In the genomic region with DNA sequence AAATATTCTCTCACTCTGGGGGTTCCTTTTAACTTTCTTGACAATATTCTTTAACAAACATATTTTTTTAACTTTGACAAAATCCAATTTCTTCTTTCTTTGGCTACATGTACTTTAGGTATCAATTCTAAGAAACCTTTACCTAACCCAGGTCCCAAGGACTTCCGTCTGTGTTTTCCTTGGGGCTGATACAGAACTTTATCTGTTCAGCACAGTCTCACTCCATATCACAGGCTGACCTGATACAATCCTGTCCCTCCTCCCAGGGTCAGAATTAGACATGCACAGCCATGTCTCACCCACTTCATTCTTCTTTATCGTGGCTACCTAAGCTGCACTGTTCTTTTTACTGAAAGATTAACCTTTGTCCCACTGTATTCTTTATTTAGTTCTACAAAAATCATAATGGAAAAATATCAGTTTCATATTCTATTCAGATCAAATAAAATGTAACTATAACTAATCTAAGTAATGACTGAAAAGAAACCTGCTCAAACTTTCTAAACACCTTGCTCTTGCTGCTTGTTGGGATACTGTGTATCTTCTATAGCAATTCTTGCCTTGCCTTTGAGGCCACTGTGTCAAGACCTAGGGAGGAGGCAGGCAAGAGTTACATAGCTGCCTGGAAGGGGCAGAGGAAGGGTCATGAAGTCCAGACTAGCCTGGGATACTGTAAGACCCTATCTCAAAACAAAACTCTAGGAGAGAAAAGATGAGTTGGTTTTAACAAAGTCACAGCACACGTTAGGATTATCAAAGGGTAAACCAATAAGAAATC, we compare ENCODE assay signal across 27 mouse cellular contexts. TPM values are rescaled to one million over a fixed set of nuclear protein-coding genes. Genes with fewer than 3 reads are reported as not detected.
DNase-seq lines count a peak whose midpoint lies in the region; ATAC-seq and TF ChIP-seq lines count a peak whose summit lies in the region.
"Had no signal": no experiment of that assay in that cellular context is flagged by ENCODE, and none has a peak within 500 bp of the region (broad histone marks: within the 10 kb centered on the region; RNA-seq: fewer than 3 reads in every experiment).

No protein-coding gene starts in this region.

- H3K4me1 ChIP-seq in MEL (ENCODE audit: control insufficient read depth in 1 of 2, insufficient read depth in 2 of 2, low read length in 2 of 2), result peaks cover 18 to 22% of the 10 kb centered on the region in 2 experiments
- peaks cover 16% of the 10 kb centered on the region for H3K4me1 ChIP-seq in liver, embryonic 16.5 days (ENCODE audit: control insufficient read depth, low read depth, low read length)
- H3K4me1 ChIP-seq: embryonic facial prominence, embryonic 13.5 days; forebrain, embryonic 15.5 days; hindbrain, embryonic 13.5 days; midbrain, embryonic 12.5 days had no signal

- no peaks in the 10 kb centered on the region for H3K79me2 ChIP-seq in MEL (ENCODE audit: control insufficient read depth, insufficient read depth, low read length, poor library complexity)

- no peaks in the 10 kb centered on the region for H3K27me3 ChIP-seq in MEL (ENCODE audit: control insufficient read depth in 1 of 2, insufficient read depth in 2 of 2, low read length in 2 of 2)
- H3K27me3 ChIP-seq in liver, embryonic 16.5 days (ENCODE audit: control insufficient read depth, insufficient read depth, low read depth, low read length), result no peaks in the 10 kb centered on the region
- H3K27me3 ChIP-seq: CH12.LX; embryonic facial prominence, embryonic 13.5 days; forebrain, embryonic 15.5 days; heart, embryonic 13.5 days; hindbrain, embryonic 13.5 days; midbrain, embryonic 12.5 days had no signal

- peak overlapping the region; percentile 90 for H3K27ac ChIP-seq in MEL (ENCODE audit: control insufficient read depth, low read depth, low read length)
- peak overlapping the region; percentile 87 for H3K27ac ChIP-seq in liver, embryonic 16.5 days (ENCODE audit: low read length)
- H3K27ac ChIP-seq: embryonic facial prominence, embryonic 13.5 days; forebrain, embryonic 15.5 days; heart, embryonic 13.5 days; hindbrain, embryonic 13.5 days; midbrain, embryonic 12.5 days had no signal

- no peak for TF ChIP-seq RAD21 in MEL (IDR thresholded peaks at IDR 0.05; ENCODE audit: low read depth, low read length)

- H3K9me3 ChIP-seq in MEL (replicated peaks; ENCODE audit: insufficient read depth, low read length), result no peaks in the 10 kb centered on the region
- H3K9me3 ChIP-seq in liver, embryonic 16.5 days (replicated peaks; ENCODE audit: control insufficient read depth, low read length), result no peaks in the 10 kb centered on the region
- H3K9me3 ChIP-seq: embryonic facial prominence, embryonic 13.5 days; forebrain, embryonic 15.5 days; heart, embryonic 13.5 days; hindbrain, embryonic 13.5 days; midbrain, embryonic 12.5 days had no signal

- WGBS in liver, embryonic 16.5 days (ENCODE audit: insufficient replicate concordance), result 25% methylated on average over 3 of the region's 3 CpGs

- no peak for TF ChIP-seq CTCF in MEL (IDR thresholded peaks at IDR 0.05 in 2 of 3, conservative IDR thresholded peaks at IDR 0.05 in 1 of 3; ENCODE audit: control insufficient read depth in 1 of 3, insufficient read depth in 1 of 3, low read depth in 2 of 3, low read length in 3 of 3, poor library complexity in 1 of 3, severe bottlenecking in 1 of 3)

- H3K36me3 ChIP-seq in MEL (ENCODE audit: control insufficient read depth in 1 of 2, insufficient read depth in 2 of 2, low read length in 2 of 2), result peaks cover 30 to 41% of the 10 kb centered on the region in 2 experiments
- H3K36me3 ChIP-seq in liver, embryonic 16.5 days (ENCODE audit: control insufficient read depth, insufficient read depth), result peaks cover 38% of the 10 kb centered on the region

- peak overlapping the region; percentile 41 for H3K4me2 ChIP-seq in liver, embryonic 16.5 days (ENCODE audit: low read depth, low read length)
- H3K4me2 ChIP-seq: embryonic facial prominence, embryonic 13.5 days; forebrain, embryonic 15.5 days; heart, embryonic 13.5 days; hindbrain, embryonic 13.5 days; midbrain, embryonic 12.5 days had no signal

- no peak overlapping the region for H3K4me3 ChIP-seq in MEL (ENCODE audit: control insufficient read depth in 1 of 2, insufficient read depth in 1 of 2, low read depth in 2 of 2, low read length in 2 of 2)
- H3K4me3 ChIP-seq in liver, embryonic 16.5 days (ENCODE audit: low read depth, low read length), result no peak overlapping the region
- H3K4me3 ChIP-seq: embryonic facial prominence, embryonic 13.5 days; forebrain, embryonic 15.5 days; heart, embryonic 13.5 days; hindbrain, embryonic 13.5 days; midbrain, embryonic 12.5 days had no signal

- 0 out of 2 replicates have a peak overlapping the region, but pooled peaks have one; percentile 35 for H3K9ac ChIP-seq in MEL (ENCODE audit: control insufficient read depth, low read depth, low read length, poor library complexity, severe bottlenecking)
- no peak overlapping the region for H3K9ac ChIP-seq in liver, embryonic 16.5 days (ENCODE audit: low read depth, low read length)
- H3K9ac ChIP-seq: embryonic facial prominence, embryonic 13.5 days; forebrain, embryonic 15.5 days; heart, embryonic 13.5 days; hindbrain, embryonic 13.5 days; midbrain, embryonic 12.5 days had no signal

- peak; percentile 100 for ATAC-seq in liver, embryonic 16.5 days (ENCODE audit: low read depth)
- ATAC-seq: activated CD4-positive, CD25-positive, alpha-beta regulatory T cell, adult 4 months; forebrain, embryonic 15.5 days had no signal

- peak; percentile 91 to 96 for TF ChIP-seq EP300 in MEL (IDR thresholded peaks at IDR 0.05; ENCODE audit: low read depth in 1 of 2, low read length in 2 of 2)

- DNase-seq in MEL (ENCODE audit: low read depth, low spot score), result peak; percentile 71
- peak; percentile 74 for DNase-seq in c-Kit-positive CD71-positive TER-119-negative erythroid progenitor cells, embryonic 14.5 days (ENCODE audit: low read depth)
- DNase-seq in liver, result peak; percentile 61
- no peak for DNase-seq in spleen, postnatal 14 days (ENCODE audit: low spot score in 2 of 2)
- DNase-seq in testis, postnatal 14 days (ENCODE audit: low spot score), result no peak
- no peak for DNase-seq in heart, postnatal 4 days
- DNase-seq: adrenal gland, postnatal 10 days; B cell, adult 2 months; cerebellum, adult 11 months; cerebellum, postnatal 10 days; heart, postnatal 14 days; kidney, adult 2 months; kidney, postnatal 10 days; lung, adult 18-20 months; lung, postnatal 10 days; spleen, adult 18-20 months; thymus, adult 18-20 months; thymus, postnatal 4 days had no signal

- TF ChIP-seq POLR2A in MEL (IDR thresholded peaks at IDR 0.05; ENCODE audit: control insufficient read depth in 1 of 2, insufficient read depth in 1 of 2, low read depth in 1 of 2, low read length in 2 of 2, poor library complexity in 1 of 2), result no peak

TF ChIP-seq in MEL, 35 proteins besides CTCF, POLR2A, EP300 and RAD21 (continues in another document):
- no peak for TF ChIP-seq POLR2AphosphoS5 (IDR thresholded peaks at IDR 0.05; ENCODE audit: borderline replicate concordance, low read depth, low read length)
- TF ChIP-seq MAZ (IDR thresholded peaks at IDR 0.05; ENCODE audit: low read depth, low read length), result no peak
- no peak for TF ChIP-seq MEF2A (IDR thresholded peaks at IDR 0.05; ENCODE audit: extremely low read depth, insufficient replicate concordance, low read depth, low read length, poor library complexity, severe bottlenecking)
- TF ChIP-seq SIN3A (IDR thresholded peaks at IDR 0.05; ENCODE audit: low read length), result peak; percentile 40
- no peak for TF ChIP-seq JUND (IDR thresholded peaks at IDR 0.05; ENCODE audit: low read depth, low read length)
- TF ChIP-seq E2F4 (IDR thresholded peaks at IDR 0.05; ENCODE audit: borderline replicate concordance, low read depth, low read length), result no peak
- TF ChIP-seq MAFK (IDR thresholded peaks at IDR 0.05; ENCODE audit: borderline replicate concordance, low read depth, low read length), result no peak; the same call in 1 of the 2 replicates
- peak; percentile 98 for TF ChIP-seq TCF12 (IDR thresholded peaks at IDR 0.05; ENCODE audit: low read depth, low read length)
- TF ChIP-seq ZMIZ1 (IDR thresholded peaks at IDR 0.05; ENCODE audit: low read depth, low read length), result no peak
- no peak for TF ChIP-seq POLR2AphosphoS2 (IDR thresholded peaks at IDR 0.05; ENCODE audit: low read length)
- TF ChIP-seq ZNF384 (IDR thresholded peaks at IDR 0.05; ENCODE audit: low read depth, low read length), result no peak; the same call in 1 of the 2 replicates
- peak; percentile 90 for TF ChIP-seq TAL1 (IDR thresholded peaks at IDR 0.05; ENCODE audit: low read length)
- TF ChIP-seq RCOR1 (IDR thresholded peaks at IDR 0.05; ENCODE audit: low read depth, low read length), result peak; percentile 80
- no peak for TF ChIP-seq UBTF (IDR thresholded peaks at IDR 0.05; ENCODE audit: borderline replicate concordance, insufficient read depth, low read depth, low read length)
- no peak for TF ChIP-seq KAT2A (conservative IDR thresholded peaks at IDR 0.05; ENCODE audit: low read depth, low read length)
- no peak for TF ChIP-seq NRF1 (IDR thresholded peaks at IDR 0.05; ENCODE audit: insufficient read depth, low read depth, low read length, poor library complexity, severe bottlenecking)
- TF ChIP-seq SMC3 (IDR thresholded peaks at IDR 0.05; ENCODE audit: low read depth, low read length), result no peak
- TF ChIP-seq TBP (IDR thresholded peaks at IDR 0.05; ENCODE audit: low read depth, low read length), result no peak
- TF ChIP-seq GATA1 (IDR thresholded peaks at IDR 0.05; ENCODE audit: low read depth, low read length), result peak; percentile 98
- TF ChIP-seq NELFE (IDR thresholded peaks at IDR 0.05; ENCODE audit: low read depth, low read length), result no peak
- TF ChIP-seq USF1 (IDR thresholded peaks at IDR 0.05; ENCODE audit: low read depth, low read length), result no peak
- no peak for TF ChIP-seq GABPA (IDR thresholded peaks at IDR 0.05; ENCODE audit: low read depth, low read length)
- no peak for TF ChIP-seq ZC3H11A (IDR thresholded peaks at IDR 0.05; ENCODE audit: low read depth, low read length)
- TF ChIP-seq ETS1 (IDR thresholded peaks at IDR 0.05; ENCODE audit: low read depth, low read length), result peak; percentile 87
- TF ChIP-seq MYB (IDR thresholded peaks at IDR 0.05; ENCODE audit: low read depth, low read length), result no peak

RNA-seq across cellular contexts. Expression of gene Lrtm2, which starts 30.5 kb away (rescaled TPM):
- not detected in 2 replicates for total RNA-seq in MEL (2012; rRNA removed)
- not detected for polyA plus RNA-seq in MEL (2012; ENCODE audit: insufficient read depth in 1 of 2, insufficient read length in 2 of 2, low read depth in 1 of 2, low replicate concordance in 2 of 2, missing spikeins in 1 of 2)
- not detected in 2 replicates for polyA plus RNA-seq in liver, embryonic 16.5 days (2015; fragmentation: Nextera tagmentation; extraction: Ambion mirVana)
- total RNA-seq in heart, postnatal 4 days (2021), result under 1 TPM; 0.09 to 0.79 TPM
- total RNA-seq: CH12.LX had no signal
- polyA plus RNA-seq: activated CD4-positive, CD25-positive, alpha-beta regulatory T cell, adult 4 months; embryonic facial prominence, embryonic 13.5 days; limb, embryonic 11.5 days had no signal

RNA-seq across cellular contexts. Expression of gene Adipor2, which starts 56.4 kb away (rescaled TPM):
- total RNA-seq in MEL (2012; rRNA removed), result 37.9 and 41.3 TPM in 2 replicates
- polyA plus RNA-seq in MEL (2012; ENCODE audit: insufficient read depth in 1 of 2, insufficient read length in 2 of 2, low read depth in 1 of 2, low replicate concordance in 2 of 2, missing spikeins in 1 of 2), result 10 to 100 TPM in 1 of 2 experiments, not detected in 1; 37.6 TPM
- 29.4 and 35.2 TPM in 2 replicates for polyA plus RNA-seq in liver, embryonic 16.5 days (2015; fragmentation: Nextera tagmentation; extraction: Ambion mirVana)
- total RNA-seq in heart, postnatal 4 days (2021), result 10 to 100 TPM; 55.5 to 55.7 TPM

Comparison
In these comparisons a context has a peak if more than half of its experiments do, and no peak if none do; other contexts are left out.
1. DNase-seq: peak in MEL (single experiment), c-Kit-positive CD71-positive TER-119-negative erythroid progenitor cells, embryonic 14.5 days (single experiment) and liver (single experiment); none in spleen, postnatal 14 days (0 of 2), testis, postnatal 14 days (single experiment) and heart, postnatal 4 days (single experiment).